Mouse (Mus musculus) forebrain, embryonic 12.5 days (tissue): ENCODE results near the gene Fancc. TPM values are rescaled to one million over a fixed set of nuclear protein-coding genes. Genes with fewer than 3 reads are reported as not detected.
"Not testable (repeated sequence)": the region's sequence is repeated elsewhere in the genome, so short reads cannot be mapped to it uniquely, and the experiment has no call there.

ENCODE experiments used
- ATAC-seq: fragments of 200-750 bp; cut with Nextera tagmentation; 2 replicates; pipeline ENCODE4 v1.8.0; 2017; ENCODE audit warnings: moderate TSS enrichment; ENCODE audit not compliant: low FRiP score
- H3K27ac ChIP-seq: fragments of 300-500 bp; sonication (generic); 2 replicates; pipeline ENCODE4 v1.5.1; 2016; ENCODE audit warnings: mild to moderate bottlenecking
- H3K27me3 ChIP-seq: fragments of 300-500 bp; sonication (generic); 2 replicates; pipeline ENCODE4 v1.6.1; 2016; ENCODE audit warnings: mild to moderate bottlenecking
- H3K36me3 ChIP-seq: fragments of 300-500 bp; sonication (generic); replicated peaks from 2 replicates; pipeline ENCODE4 v1.6.1; 2016; ENCODE audit warnings: mild to moderate bottlenecking
- H3K4me1 ChIP-seq: fragments of 300-500 bp; sonication (generic); 2 replicates; pipeline ENCODE4 v1.6.1; 2016
- H3K4me2 ChIP-seq: fragments of 300-500 bp; sonication (generic); 2 replicates; pipeline ENCODE4 v1.6.1; 2016; ENCODE audit warnings: mild to moderate bottlenecking, moderate library complexity
- H3K4me3 ChIP-seq: fragments of 300-500 bp; sonication (generic); replicated peaks from 2 replicates; pipeline ENCODE4 v1.5.1; 2016; ENCODE audit warnings: mild to moderate bottlenecking
- H3K9ac ChIP-seq: fragments of 300-500 bp; sonication (generic); 2 replicates; pipeline ENCODE4 v1.6.1; 2016; ENCODE audit warnings: mild to moderate bottlenecking
- H3K9me3 ChIP-seq: fragments of 300-500 bp; sonication (generic); 2 replicates; pipeline ENCODE4 v1.6.1; 2016
- WGBS: fragments of 180-500 bp; shearing (Covaris S2); methylation state at CpG from one replicate; pipeline ENCODE4 v1.1.7; 2016; 5-methylcytosine and 5-hydroxymethylcytosine counted together
- polyA plus RNA-seq: library from polyadenylated mRNA; unstranded; fragments of >200 nt; fragmentation: Nextera tagmentation; extraction: Ambion mirVana; gene quantifications from 2 replicates; pipeline ENCODE4 v1.2.1, GENCODE M21; 2016

Fancc gene
- polyA plus RNA-seq, 1 experiment from 2014 or later: 23.0 TPM

DNA sequence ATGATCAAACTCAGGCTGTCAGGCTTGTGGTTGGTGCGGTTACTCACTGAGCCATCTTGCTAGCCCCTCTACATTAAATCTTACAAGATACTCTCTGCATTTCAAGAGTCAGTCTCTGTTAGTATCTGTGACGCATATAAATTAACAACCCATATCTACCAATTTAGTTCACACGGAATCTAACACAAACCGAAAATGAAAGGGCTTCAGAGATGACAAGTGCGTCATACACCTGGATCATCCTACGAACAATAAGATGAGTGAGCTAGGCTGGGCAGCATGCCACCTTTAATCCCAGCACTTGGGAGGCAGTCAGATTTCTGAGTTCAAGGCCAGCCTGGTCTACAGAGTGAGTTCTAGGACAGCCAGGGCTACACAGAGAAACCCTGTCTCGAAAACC, 177.3 kb downstream of the Fancc start:
- WGBS: 97% methylated on average over 7 of the region's 7 CpGs
- no peak overlapping the region for H3K27ac ChIP-seq
- ATAC-seq: no peak

GRCm38 (mm10) chr13:63317681-63318104, 179.4 kb downstream of the Fancc start:
- no peak overlapping the region for H3K9ac ChIP-seq
- H3K4me2 ChIP-seq: no peak overlapping the region
- no peaks in the 10 kb centered on the region for H3K27me3 ChIP-seq
- no peak for ATAC-seq
- H3K4me3 ChIP-seq: no peak overlapping the region
- peaks cover 10% of the 10 kb centered on the region for H3K36me3 ChIP-seq
- 58% methylated on average over 7 of the region's 7 CpGs for WGBS
- H3K9me3 ChIP-seq: no peaks in the 10 kb centered on the region
- H3K4me1 ChIP-seq: no peaks in the 10 kb centered on the region; the same call in 1 of the 2 replicates
- no peak overlapping the region for H3K27ac ChIP-seq

More for the DNA sequence above, 177.3 kb downstream of the Fancc start:
- H3K27me3 ChIP-seq: no peaks in the 10 kb centered on the region
- H3K9ac ChIP-seq: no peak overlapping the region
- no peak overlapping the region for H3K4me3 ChIP-seq
- no peaks in the 10 kb centered on the region for H3K9me3 ChIP-seq
- H3K4me1 ChIP-seq: peaks cover 4% of the 10 kb centered on the region; the same call in 1 of the 2 replicates
- peaks cover 9% of the 10 kb centered on the region for H3K36me3 ChIP-seq
- no peak overlapping the region for H3K4me2 ChIP-seq

- Histone ChIP-seq H3K4me3 (no peak overlapping the region), H3K4me2 (no peak overlapping the region), H3K9me3 (no peaks in the 10 kb centered on the region), H3K27ac (no peak overlapping the region), H3K9ac (no peak overlapping the region), H3K36me3 (peaks cover 8% of the 10 kb centered on the region), H3K4me1 (no peaks in the 10 kb centered on the region; the same call in 1 of the 2 replicates), H3K27me3 (no peaks in the 10 kb centered on the region)
- ATAC-seq: no peak
- WGBS: 91% methylated on average over 5 of the region's 5 CpGs
Observed at GRCm38 (mm10) chr13:63316407-63316806, 180.7 kb downstream of the Fancc start.

- no peak for ATAC-seq
- WGBS: 91% methylated on average over 6 of the region's 6 CpGs
- H3K4me1 ChIP-seq: no peaks in the 10 kb centered on the region; the same call in 1 of the 2 replicates
Observed at GRCm38 (mm10) chr13:63315777-63316176, 181.3 kb downstream of the Fancc start.

DNA sequence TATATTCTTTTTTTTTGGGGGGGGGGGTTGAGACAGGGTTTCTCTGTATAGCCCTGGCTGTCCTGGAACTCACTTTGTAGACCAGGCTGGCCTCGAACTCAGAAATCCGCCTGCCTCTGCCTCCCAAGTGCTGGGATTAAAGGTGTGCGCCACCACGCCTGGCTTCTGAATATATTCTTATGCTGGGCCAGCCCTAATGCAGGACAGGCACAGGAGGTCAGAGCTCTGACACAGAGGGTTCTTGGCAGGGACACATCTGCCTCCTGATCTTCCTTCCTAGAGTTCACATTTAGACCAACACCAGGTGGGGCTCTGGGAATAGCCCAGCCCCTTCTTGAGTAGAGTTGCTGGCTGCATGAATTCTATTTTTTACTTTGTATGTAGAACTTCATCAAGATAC, 182.0 kb downstream of the Fancc start:
- not testable (repeated sequence) for H3K4me2 ChIP-seq, H3K4me1 ChIP-seq, H3K4me3 ChIP-seq, H3K27me3 ChIP-seq, H3K27ac ChIP-seq, H3K9me3 ChIP-seq, H3K9ac ChIP-seq, ATAC-seq
- WGBS: 100% methylated on average over 4 of the region's 4 CpGs
- peaks cover 12% of the 10 kb centered on the region for H3K36me3 ChIP-seq

More at GRCm38 (mm10) chr13:63315777-63316176, 181.3 kb downstream of the Fancc start:
- no peak overlapping the region for H3K27ac ChIP-seq
- no peaks in the 10 kb centered on the region for H3K27me3 ChIP-seq
- no peak overlapping the region for H3K4me3 ChIP-seq
- no peaks in the 10 kb centered on the region for H3K9me3 ChIP-seq
- H3K9ac ChIP-seq: no peak overlapping the region
- peaks cover 12% of the 10 kb centered on the region for H3K36me3 ChIP-seq
- no peak overlapping the region for H3K4me2 ChIP-seq

DNA sequence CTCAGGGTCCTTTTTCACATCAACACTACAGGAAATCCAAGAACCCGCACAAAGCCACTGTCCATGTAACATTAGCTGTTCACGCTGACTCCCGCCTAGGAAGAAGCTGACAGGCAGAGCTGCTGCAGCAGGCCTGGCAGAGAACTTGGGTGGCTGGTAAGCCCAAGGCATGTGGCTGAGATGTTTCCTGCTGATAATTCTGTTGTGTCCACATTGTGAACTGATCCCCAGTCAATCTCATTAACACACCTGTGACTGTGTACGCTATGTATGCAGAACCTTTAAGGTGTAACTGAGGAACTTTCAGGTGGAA, 182.5 kb downstream of the Fancc start:
- no peak overlapping the region for H3K27ac ChIP-seq
- WGBS: 85% methylated on average over 4 of the region's 4 CpGs
- no peak for ATAC-seq
- peaks cover 12% of the 10 kb centered on the region for H3K36me3 ChIP-seq
- H3K4me1 ChIP-seq: no peaks in the 10 kb centered on the region; the same call in 1 of the 2 replicates
- H3K9me3 ChIP-seq: no peaks in the 10 kb centered on the region
- H3K9ac ChIP-seq: no peak overlapping the region
- H3K4me2 ChIP-seq: no peak overlapping the region
- H3K27me3 ChIP-seq: no peaks in the 10 kb centered on the region
- H3K4me3 ChIP-seq: no peak overlapping the region

- Histone ChIP-seq H3K4me1 (no peaks in the 10 kb centered on the region; the same call in 1 of the 2 replicates), H3K9ac (no peak overlapping the region), H3K4me3 (no peak overlapping the region), H3K4me2 (no peak overlapping the region), H3K9me3 (no peaks in the 10 kb centered on the region), H3K36me3 (peaks cover 12% of the 10 kb centered on the region), H3K27ac (no peak overlapping the region), H3K27me3 (no peaks in the 10 kb centered on the region)
- 85% methylated on average over 12 of the region's 12 CpGs for WGBS
- ATAC-seq: no peak
Observed at GRCm38 (mm10) chr13:63313748-63314607, 183.1 kb downstream of the Fancc start.

DNA sequence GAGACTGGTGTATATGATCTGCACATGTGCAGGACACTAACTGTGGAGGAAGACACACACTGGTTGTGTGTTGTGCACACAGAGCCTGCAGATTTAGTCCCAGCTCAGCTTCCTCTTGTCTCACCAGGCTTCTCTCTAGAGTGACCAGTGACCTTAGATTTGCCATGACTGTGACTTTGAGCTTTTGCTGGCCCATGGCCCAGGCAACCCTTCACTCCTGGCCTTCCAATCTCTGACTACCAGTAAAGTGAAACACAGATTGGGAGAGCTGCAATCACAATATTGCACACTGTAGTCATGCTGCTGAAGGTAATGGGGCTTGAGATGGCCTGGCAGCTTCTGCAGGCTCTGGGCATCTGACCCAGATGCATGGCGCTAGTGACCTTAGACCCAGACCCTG, 183.8 kb downstream of the Fancc start:
- H3K27me3 ChIP-seq: no peaks in the 10 kb centered on the region
- ATAC-seq: no peak
- no peaks in the 10 kb centered on the region for H3K9me3 ChIP-seq
- no peak overlapping the region for H3K27ac ChIP-seq
- peaks cover 15% of the 10 kb centered on the region for H3K36me3 ChIP-seq
- no peak overlapping the region for H3K4me2 ChIP-seq
- 95% methylated on average over 1 of the region's 1 CpGs for WGBS
- no peaks in the 10 kb centered on the region; the same call in 1 of the 2 replicates for H3K4me1 ChIP-seq
- no peak overlapping the region for H3K9ac ChIP-seq
- no peak overlapping the region for H3K4me3 ChIP-seq

DNA sequence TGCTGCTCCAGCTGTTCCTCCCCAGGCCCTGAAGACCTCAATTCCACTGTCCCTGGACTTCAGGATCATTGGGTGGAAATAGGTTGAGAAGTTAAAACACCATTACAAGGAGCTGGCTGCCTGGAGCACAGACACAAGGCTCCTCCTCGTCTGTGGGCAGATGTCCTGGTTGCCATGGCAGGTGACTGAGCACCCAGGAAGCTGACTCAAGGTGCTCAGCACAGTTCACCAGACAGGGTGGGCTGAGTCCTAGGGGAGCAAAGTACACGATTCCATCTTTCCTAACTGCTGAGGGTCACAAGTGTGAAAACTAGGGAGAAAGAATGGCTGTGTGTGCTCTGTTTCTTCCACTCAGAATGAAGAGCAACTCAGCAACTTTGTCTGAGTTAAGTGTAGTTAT, 185.9 kb downstream of the Fancc start:
- no peak for ATAC-seq
- Histone ChIP-seq H3K27ac (no peak overlapping the region), H3K27me3 (no peaks in the 10 kb centered on the region), H3K36me3 (peaks cover 19% of the 10 kb centered on the region; the same call in 1 of the 2 replicates), H3K4me3 (no peak overlapping the region), H3K4me2 (no peak overlapping the region), H3K9ac (no peak overlapping the region), H3K4me1 (no peaks in the 10 kb centered on the region; the same call in 1 of the 2 replicates), H3K9me3 (no peaks in the 10 kb centered on the region)
- WGBS: 64% methylated on average over 2 of the region's 2 CpGs

- Histone ChIP-seq H3K4me1 (peaks cover 4% of the 10 kb centered on the region), H3K9ac (no peak overlapping the region), H3K4me3 (no peak overlapping the region), H3K4me2 (no peak overlapping the region), H3K27ac (no peak overlapping the region), H3K9me3 (no peaks in the 10 kb centered on the region), H3K27me3 (no peaks in the 10 kb centered on the region), H3K36me3 (peaks cover 21% of the 10 kb centered on the region; the same call in 1 of the 2 replicates)
- WGBS: 86% methylated on average over 3 of the region's 3 CpGs
- no peak for ATAC-seq
Observed at GRCm38 (mm10) chr13:63309563-63309962, 187.5 kb downstream of the Fancc start.

DNA sequence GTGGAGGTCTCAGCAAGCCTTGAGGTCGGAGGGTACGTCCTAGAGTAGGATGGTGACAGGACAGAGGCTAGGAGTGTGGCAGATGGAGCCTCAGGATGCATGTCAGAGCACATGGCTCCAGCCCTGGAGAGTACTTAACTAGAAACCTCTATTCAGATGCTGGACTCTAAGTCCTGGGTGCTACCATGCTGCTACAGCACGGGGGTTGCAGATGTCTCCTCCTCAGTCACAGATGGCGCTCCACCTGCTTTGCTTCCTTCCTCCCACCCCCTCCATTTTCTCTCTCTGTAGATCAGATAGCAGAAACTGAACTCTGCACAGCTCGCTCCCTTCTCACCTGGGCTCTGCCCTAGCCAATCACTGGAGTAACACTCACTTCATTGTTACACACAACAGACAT, 190.3 kb downstream of the Fancc start:
- H3K36me3 ChIP-seq: peaks cover 33% of the 10 kb centered on the region
- H3K27ac ChIP-seq: no peak overlapping the region
- no peak overlapping the region for H3K4me3 ChIP-seq
- H3K4me1 ChIP-seq: peaks cover 11% of the 10 kb centered on the region
- no peak for ATAC-seq
- 86% methylated on average over 5 of the region's 5 CpGs for WGBS
- no peak overlapping the region for H3K4me2 ChIP-seq
- H3K9me3 ChIP-seq: no peaks in the 10 kb centered on the region
- no peak overlapping the region for H3K9ac ChIP-seq
- no peaks in the 10 kb centered on the region for H3K27me3 ChIP-seq

- 87% methylated on average over 16 of the region's 16 CpGs for WGBS
- Histone ChIP-seq H3K4me2 (no peak overlapping the region), H3K4me3 (no peak overlapping the region), H3K4me1 (peaks cover 12% of the 10 kb centered on the region), H3K9ac (no peak overlapping the region), H3K27me3 (no peaks in the 10 kb centered on the region), H3K9me3 (no peaks in the 10 kb centered on the region), H3K27ac (no peak overlapping the region), H3K36me3 (peaks cover 39% of the 10 kb centered on the region)
- ATAC-seq: no peak
Observed at GRCm38 (mm10) chr13:63305160-63306011, 191.7 kb downstream of the Fancc start.
